Mouse (Mus musculus) neutrophil, adult 5-6 weeks (primary cell): ENCODE results near the gene Gm9857. TPM values are rescaled to one million over a fixed set of nuclear protein-coding genes. Genes with fewer than 3 reads are reported as not detected.
A peak's percentile ranks its signal among the peaks of the same experiment; 100 is the strongest.

Source experiments
- ATAC-seq: fragments of 151-379, 151-347 bp; 2 replicates; pipeline ENCODE4 v1.8.0; 2017; ENCODE audit warnings: mild to moderate bottlenecking, moderate TSS enrichment; ENCODE audit not compliant: insufficient number of reproducible peaks, poor library complexity, low FRiP score, severe bottlenecking; ENCODE audit errors: extremely low read depth
- total RNA-seq: library from RNA; stranded (forward); fragments of 200-1000 nt; gene quantifications from 2 replicates; pipeline ENCODE4 v1.2.3, GENCODE M21; 2017

Gene Gm9857
- total RNA-seq, 1 experiment from 2014 or later, result not detected

DNA sequence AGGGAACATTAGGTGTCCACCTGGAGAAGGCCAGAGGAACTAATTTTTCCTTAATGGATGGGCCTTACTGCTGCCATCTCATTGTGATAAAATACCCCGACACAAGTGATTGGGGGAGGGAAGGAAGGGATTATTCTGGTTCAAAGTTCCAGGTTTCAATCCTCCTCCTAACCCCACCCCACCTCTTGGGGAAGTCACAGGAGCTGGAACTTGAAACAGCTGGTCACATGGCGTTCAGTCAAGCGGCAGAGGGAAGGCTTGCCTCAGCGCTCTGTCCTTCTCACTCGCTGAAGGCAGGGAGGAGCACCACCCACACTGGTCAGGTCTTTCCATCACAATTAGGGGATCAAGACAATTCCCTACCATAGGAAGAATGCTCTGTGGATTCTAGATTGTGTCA, 1.6 kb downstream of the Gm9857 start:
- no peak for ATAC-seq

DNA sequence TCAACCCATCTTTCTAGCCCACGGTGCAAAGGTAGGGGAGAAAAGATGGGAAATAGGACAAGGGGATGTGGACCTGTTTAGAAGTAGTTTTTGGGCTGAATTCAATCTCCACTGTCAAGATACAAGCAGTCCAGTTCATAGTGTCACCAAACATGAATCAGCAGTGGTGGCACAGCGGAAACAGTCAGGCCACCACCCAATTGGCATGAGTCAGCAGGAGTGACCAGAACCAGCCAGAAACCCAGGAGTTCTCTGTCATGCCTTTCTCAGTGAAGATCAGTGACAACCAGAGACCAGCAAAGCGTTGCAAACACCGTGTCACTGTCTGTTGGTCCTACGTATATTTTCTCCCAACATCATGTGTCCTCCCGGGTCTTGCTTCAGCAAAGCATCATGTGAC, 6.7 kb downstream of the Gm9857 start:
- no peak for ATAC-seq

DNA sequence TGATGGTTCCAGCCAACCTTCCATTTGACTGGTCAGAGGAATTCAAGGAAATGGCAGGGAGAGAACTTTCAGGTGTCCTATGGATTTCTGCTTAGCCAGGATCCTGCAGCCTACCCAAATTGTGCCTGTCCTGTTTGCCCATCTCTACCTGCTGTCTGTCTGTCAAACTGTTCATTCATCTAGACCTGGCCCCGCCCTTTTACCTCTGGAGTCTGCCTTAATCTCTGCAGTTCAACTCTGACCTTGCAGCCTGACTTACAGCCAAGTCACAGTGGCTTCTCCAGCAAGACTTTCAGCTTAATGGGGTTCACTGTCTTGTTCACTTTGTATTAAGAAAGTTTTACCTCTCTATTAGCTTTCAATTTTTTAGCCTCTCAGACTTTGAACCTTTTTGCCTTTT, 13.9 kb downstream of the Gm9857 start:
- no peak for ATAC-seq

DNA sequence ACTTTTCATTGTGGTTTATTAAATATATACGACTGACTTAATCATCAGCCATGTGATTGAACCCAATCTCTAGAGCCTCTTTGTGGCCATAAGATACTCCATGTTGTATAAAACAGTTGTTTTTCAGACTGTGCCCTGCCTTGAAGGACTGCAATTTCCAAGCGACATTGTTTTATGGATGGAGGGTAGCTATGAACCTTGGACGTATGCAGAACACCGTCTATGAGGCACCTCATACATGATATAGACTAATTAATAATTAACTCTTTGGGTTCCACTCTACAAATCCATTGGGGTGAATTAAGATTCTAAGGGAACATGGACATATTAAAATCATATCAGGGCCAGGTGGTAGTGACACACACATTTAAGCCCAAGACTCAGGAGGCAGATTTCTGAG, 14.6 kb downstream of the Gm9857 start:
- no peak for ATAC-seq

DNA sequence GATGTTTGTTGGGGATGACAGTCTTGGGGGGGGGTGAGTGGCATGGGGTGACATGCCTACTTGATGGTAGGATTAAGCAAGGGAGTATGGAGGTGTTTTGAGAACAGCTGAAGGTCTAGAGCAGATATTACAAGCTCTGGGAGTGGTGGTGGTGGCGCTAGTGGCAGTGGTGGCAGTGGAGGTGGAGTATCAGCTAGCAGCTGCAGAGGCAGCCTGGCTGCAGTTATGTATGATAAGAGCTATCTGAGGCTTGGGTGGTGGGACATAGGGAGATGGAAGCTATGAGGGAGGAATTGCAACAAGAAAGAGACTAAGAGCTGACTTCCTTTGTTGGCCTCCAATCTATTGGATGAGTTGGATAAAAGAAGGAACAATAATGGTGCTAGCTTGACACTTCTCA, 18.4 kb downstream of the Gm9857 start:
- ATAC-seq, result no peak

DNA sequence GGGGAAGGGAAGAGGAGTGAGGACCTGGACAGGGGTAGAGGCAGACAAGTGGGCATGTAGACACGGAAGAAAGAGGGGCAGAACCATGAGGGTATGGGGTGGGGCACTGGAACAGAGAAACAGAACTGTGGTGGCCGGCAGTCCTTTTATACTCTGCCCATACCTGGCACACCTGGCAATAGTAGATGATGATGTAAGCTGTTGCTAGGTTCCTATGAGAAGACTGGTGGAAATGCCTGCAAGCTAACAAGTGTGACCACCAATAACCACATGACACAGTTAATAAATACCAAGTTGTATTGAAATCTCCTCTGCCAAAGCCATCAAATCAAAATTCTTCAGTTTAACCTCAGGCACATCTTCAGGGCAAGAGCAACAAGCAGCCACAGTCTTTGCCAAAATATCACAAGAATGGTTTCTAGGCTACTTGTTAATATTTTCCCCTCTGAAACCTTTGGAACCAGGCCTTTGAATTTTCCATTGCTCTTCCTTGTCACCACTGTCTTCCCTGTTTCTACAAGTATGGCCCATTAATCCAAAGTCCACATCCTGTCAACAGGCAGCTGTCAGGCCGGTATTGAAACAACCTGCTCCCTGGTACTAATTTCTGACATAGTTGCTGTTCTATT, 19.7 kb downstream of the Gm9857 start:
- no peak for ATAC-seq

DNA sequence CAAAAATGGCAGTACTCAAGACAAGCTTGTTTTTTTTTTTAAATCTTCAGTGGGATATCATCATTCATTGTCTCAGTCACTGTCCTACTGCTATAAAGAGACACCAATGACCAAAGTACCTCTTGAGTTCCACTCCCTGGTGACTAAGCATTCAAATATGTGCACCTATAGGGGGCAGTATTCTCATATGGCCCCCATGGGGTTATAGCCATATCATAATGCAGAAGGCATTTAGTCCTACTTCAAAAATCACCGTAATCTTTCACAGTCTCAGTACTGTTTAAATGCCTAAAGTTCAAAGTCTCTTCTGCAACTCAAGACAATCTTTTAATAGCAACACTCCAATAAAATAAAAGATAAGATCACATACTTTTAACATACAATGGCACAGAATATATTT, 21.4 kb downstream of the Gm9857 start:
- ATAC-seq, result no peak

DNA sequence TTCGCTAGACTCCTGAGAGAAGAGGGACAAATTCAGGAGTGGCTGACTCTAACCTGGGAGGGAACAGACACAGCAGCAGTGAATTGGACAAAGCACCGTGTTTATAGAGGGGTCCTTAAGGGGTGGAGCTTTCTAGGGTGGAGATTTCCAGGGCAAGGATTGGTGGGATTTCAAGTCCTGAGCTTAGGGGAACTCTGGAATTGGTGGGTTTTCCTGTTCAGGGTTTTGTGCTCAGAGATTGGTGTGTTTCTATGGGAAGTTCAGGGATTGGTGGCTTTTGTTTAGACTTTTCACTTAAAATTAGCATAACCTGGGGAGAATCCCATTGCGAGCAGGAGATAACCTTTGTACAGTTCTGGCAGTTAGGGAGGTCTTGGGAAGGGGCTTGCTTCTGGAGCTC, 22.3 kb downstream of the Gm9857 start:
- ATAC-seq, result no peak

DNA sequence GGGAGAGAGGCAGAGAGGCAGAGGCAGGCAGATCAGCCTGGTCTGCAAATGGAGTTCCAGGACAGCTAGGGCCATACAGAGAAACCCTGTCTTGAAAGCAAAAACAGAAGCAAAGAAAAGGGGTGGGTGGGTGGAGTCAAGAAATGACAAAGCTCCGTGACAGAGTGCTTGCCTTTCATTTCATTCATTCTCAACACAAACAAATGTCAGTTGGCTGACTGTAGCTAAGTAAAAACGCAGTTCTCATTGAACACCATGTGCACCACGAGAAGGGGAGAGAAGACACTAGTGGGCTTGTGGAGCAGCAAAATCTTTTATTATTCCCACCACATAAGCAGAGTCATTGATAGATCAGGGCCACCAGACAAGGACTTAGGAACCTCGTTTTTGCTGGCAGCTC, 23.4 kb downstream of the Gm9857 start:
- ATAC-seq, result no peak

DNA sequence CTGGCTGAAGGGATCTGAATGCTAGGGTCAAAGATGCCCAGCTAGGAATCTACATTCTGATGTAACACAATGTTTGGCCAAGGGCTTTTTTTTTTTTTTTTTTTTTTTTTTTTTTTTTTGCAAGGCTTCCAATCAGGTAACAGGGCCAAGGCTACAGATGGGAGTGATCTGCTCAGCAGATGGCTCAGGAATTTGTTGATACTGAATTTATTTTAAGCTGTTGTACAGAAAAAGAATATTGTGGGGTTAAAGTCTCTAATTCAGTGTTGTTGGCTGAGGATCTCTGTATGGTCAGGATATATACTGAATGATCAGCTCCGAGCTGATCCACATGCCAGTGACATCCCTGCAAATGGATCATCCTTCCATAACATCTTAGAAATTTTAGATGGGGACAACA, 24.2 kb downstream of the Gm9857 start:
- no peak for ATAC-seq

DNA sequence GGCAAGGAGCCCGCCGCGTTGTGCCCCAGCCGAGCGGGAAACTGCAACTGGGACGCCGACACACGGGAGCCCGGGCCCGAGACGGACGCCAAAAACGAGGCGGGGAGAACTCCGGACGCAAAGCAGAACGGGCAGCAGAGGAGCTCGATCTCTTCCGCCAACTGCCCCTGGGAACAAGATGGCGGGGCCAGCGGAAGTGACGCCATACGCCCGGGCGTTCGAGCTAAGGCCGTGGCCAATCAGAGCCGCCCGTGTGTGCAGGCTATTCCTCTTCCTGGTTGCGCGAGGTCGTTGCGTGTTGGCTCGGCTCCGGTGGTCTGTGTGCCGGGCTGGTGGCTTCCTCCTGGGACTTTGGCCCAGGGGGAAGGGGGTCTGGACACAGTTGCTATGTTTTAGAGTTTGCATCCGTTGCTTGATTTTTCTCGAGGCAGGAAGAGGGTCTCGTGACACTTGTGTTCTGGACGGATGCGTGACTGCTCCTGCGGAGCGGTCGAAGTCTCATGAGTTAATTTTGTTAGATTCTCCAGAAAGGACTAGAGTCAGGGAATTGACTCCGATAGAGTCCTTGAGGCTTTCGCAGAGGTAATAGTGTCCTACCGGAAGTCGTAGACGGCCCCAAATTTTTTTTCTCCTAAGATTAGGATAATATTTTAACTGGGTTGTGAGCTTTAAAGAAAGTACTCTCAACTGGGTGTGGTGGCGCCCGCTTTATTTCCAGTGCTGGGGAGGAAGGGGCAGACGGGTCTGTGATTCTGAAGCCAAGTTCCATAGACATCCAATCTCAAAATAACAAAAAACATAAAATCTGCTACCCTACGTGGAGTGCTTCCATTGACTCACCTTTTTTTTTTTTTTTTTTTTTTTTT, 28.5 kb downstream of the Gm9857 start, which contains the start of gene Prpf38b:
Gene Prpf38b, minus strand, starts transcription at position 180 of the 866 bp plus-strand sequence.
- ATAC-seq, result peak; percentile 92

DNA sequence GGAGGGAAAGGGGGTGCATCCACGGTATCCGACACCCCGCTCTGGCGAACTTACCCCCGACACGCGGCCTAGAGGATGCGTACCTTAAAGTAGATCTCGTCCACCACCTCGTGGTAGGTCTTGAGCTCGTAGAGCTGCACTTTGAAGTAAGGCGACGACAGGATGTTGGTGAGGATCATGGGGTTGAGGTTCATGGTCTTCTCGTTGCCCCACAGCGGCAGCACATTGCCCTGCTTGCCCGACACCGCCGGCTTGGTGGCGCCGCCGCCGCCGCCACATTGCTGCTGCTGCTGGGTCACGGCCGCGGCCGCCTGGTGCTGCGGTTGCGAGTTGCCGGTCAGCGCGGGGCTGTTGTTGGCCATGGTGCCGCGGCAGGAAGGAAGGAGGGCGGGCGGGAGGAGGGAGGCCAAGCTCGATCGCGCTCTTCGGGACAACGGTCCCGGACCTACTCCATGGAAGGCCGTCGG, 29.1 kb downstream of the Gm9857 start:
- ATAC-seq, result peak; percentile 78

DNA sequence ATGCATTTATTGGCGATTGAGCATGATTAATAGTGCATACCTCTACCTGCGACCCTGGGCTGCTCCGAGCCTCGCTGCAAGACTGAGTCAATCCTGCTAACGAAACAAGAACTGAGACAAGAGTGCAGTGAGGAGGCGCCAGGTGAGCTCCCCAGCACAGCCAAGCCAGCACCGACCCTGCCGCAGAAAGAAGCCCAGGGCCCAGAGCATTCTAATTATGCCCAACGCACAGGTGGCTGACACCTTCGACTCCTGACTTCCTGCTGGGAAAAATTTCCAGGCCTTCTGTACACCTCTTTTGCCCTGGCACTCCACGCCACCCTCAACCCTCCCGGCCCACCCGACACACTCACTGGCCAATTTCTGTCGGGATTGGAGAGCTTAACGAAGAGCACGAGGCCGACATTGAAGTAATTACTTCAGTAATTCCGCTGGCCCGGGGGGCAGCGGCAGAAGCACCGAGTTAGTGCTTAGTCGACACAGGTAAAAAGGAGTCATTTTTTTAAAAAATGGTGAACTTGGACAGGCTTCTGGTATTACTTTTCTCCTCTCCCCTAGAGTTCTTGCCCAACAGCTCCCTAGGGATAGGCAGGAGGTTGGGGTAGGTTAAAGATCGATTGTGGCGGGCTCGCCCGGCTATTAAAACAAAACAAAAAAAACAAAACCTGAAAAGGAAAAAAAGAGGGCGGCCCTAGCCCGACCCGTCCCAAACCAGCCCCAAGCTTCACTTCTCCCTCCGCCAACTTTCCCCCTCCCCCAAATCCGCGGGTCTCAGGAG, 29.8 kb downstream of the Gm9857 start:
- no peak for ATAC-seq

DNA sequence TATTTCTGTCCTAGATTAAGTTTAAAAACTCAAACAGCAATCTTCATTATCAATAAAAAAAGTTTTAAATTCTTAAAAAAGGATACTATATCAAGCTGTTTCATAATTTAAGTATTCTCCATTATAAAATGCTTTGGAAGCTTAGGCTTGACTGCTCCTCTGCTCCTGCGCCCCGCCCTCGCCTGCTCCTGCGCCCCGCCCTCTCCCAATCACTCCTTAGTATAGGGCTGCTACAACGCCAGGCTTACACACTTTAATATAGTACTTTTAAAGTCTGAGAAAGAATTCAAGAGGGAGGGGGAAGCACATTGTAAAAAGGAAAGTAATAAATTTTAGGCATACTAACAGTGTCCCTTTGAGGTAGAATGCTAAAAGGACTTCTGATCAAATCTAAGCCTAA, 37.3 kb downstream of the Gm9857 start:
- no peak for ATAC-seq

DNA sequence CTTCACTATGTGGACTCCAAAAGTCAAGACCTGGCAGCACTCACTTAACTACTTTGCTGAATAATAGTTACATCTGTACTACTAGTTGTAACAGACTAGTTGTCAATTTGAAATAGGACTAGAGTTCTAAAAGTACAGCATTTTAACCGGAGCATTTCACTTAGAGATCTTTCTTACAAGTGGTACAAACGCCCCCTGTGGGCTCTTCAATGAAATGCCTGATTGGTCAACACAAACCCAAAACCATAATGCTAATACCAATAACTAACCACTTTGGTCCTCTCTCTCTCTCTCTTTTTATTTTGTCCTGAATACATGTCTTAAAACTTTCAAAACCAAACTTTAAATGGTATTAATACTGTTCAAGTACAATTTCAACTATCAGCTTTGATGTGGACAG, 38.2 kb downstream of the Gm9857 start:
- ATAC-seq, result peak; percentile 31

DNA sequence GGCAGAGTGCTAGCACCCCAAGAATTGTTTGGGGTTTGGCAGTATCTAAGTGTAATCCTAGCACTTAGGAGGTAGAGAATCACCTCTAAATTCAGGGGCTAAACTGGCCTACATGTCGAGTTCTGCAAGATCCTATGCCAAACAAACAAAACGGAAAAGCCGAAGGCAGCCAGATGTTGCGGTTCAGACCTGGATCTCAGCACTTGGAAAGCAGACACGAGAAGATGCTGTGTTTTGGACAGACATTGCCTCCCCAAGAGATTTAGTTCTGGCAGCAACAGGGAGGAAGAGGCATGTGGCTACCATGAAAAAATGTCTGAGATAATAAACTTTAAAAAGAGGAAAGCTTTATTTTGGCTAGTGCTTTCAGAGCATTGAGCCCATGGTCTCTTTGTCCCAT, 39.6 kb downstream of the Gm9857 start:
- ATAC-seq, result no peak

DNA sequence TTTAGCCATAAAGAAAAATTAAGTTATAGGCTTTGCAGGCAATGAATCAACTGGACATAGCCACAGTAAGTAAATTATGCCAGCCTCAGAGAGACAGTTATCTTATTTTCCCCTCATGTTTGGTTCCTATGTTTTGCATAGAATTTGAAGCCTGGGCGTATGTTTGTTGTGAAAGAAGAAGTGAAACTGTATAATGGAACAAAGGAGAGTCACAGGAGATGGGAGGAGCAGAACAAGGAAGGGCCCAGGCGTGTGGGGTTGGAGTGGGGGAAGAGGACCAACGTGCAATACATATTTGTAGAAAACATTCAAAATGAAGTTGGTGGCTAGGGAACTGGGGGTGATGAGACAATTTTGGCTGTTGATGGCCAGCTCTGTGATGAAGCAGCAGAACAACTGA, 40.1 kb downstream of the Gm9857 start:
- ATAC-seq, result peak; percentile 91

DNA sequence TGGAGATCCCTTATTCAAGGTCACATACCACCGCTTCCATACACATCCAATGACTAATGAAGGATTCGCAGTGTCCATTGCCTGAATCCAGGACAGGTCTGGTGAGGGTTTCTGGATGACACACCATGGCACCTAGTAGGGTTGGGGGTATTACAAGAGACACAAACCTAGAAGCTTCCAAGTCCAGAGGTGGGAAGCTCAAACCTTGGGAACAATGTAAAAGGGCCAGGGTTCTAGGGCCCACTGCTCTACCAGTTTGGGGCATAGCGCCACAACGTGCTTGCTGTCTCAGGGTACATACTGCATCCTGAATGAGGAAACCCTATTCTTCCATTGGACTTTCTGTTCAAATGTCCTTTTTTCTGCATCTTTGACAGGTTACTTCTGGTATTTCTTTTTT, 41.6 kb downstream of the Gm9857 start:
- ATAC-seq, result no peak

DNA sequence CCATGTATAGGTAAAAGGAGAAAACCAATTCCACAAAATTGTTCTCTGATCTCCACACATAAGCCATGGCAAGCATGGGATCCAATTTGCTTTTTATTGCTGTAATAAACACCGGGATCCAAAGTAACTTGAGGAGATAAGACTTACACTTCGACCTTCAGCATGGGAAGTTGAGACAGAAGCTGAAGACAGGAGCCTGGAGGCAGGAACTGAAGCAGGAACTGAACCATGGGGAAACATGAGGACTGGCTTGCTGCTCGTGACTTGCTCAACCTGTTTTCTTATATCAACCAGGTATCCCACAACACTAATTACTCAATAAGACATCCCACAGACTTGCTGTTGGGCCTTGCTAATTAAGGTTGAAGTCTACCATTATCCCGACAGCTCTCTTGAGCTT, 47.3 kb downstream of the Gm9857 start:
- no peak for ATAC-seq

DNA sequence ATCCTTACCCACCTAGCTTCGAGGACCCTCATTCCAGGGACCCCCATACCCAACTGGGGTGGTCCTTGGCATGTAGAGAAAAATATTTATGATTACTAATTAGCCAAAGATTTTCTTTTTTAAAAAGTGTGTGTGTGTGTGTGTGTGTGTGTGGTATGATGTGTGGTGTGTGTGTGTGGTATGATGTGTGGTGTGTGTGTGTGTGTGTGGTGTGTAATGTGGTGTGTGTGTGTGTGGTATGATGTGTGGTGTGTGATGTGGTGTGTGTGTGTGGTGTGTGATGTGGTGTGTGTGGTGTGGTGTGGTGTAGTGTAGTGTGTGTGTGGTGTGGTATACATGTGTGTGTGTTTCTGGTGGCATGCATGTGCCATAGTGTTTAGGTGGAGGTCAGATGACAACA, 48.2 kb downstream of the Gm9857 start:
- no peak for ATAC-seq
